Comparison of ENCODE assay signal across 20 mouse cellular contexts in genomic region chr3:53301866-53302265, GRCm38 (mm10).
A peak's percentile ranks its signal among the peaks of the same experiment; 100 is the strongest.
DNase-seq lines count a peak whose midpoint lies in the region; ATAC-seq and TF ChIP-seq lines count a peak whose summit lies in the region.
"Had no signal": no experiment of that assay in that cellular context is flagged by ENCODE, and none has a peak within 500 bp of the region (broad histone marks: within the 10 kb centered on the region; RNA-seq: fewer than 3 reads in every experiment).

No protein-coding gene starts in this region.

- no peak for TF ChIP-seq EP300 in stomach, postnatal 0 days (optimal IDR thresholded peaks at IDR 0.05)

- no peak overlapping the region for H3K9ac ChIP-seq in stomach, postnatal 0 days (ENCODE audit: low read length)
- H3K9ac ChIP-seq: embryonic facial prominence, embryonic 12.5 days; heart, embryonic 13.5 days had no signal

- H3K36me3 ChIP-seq in testis, adult 2 months (ENCODE audit: control insufficient read depth, insufficient read depth, low read length), result no peaks in the 10 kb centered on the region
- H3K36me3 ChIP-seq in stomach, postnatal 0 days (ENCODE audit: control insufficient read depth, insufficient read depth, low read length), result no peaks in the 10 kb centered on the region
- H3K36me3 ChIP-seq: embryonic facial prominence, embryonic 12.5 days; heart, embryonic 13.5 days had no signal

- H3K4me3 ChIP-seq in gastrocnemius, adult 2 months, result peak overlapping the region; percentile 55
- peak overlapping the region; percentile 40 for H3K4me3 ChIP-seq in testis, adult 2 months (ENCODE audit: control insufficient read depth, low read depth, low read length)
- no peak overlapping the region for H3K4me3 ChIP-seq in stomach, postnatal 0 days (ENCODE audit: low read depth, low read length)
- H3K4me3 ChIP-seq: embryonic facial prominence, embryonic 12.5 days; heart, adult 2 months; heart, embryonic 13.5 days had no signal

- no peaks in the 10 kb centered on the region for H3K27me3 ChIP-seq in testis, adult 2 months (ENCODE audit: control insufficient read depth, insufficient read depth, low read length)
- H3K27me3 ChIP-seq in stomach, postnatal 0 days (ENCODE audit: control insufficient read depth, insufficient read depth, low read length), result no peaks in the 10 kb centered on the region
- H3K27me3 ChIP-seq: CH12.LX; embryonic facial prominence, embryonic 12.5 days; heart, embryonic 13.5 days; Patski had no signal

- WGBS in stomach, postnatal 0 days, result 38% methylated on average over 5 of the region's 5 CpGs

- no peak for ATAC-seq in stomach, postnatal 0 days (ENCODE audit: low FRiP score, low TSS enrichment)
- ATAC-seq: activated CD4-positive, CD25-positive, alpha-beta regulatory T cell, adult 4 months; forebrain, embryonic 16.5 days; hindbrain, embryonic 16.5 days; Patski had no signal

- TF ChIP-seq CTCF in gastrocnemius, adult 2 months (IDR thresholded peaks at IDR 0.05), result no peak
- TF ChIP-seq CTCF in testis, adult 2 months (IDR thresholded peaks at IDR 0.05; ENCODE audit: control insufficient read depth, insufficient read depth, insufficient replicate concordance, low read depth, low read length), result no peak
- no peak for TF ChIP-seq CTCF in stomach, postnatal 0 days (IDR thresholded peaks at IDR 0.05; ENCODE audit: low read depth)

- intact Hi-C loops in gastrocnemius, adult 2 months (cut with DNase I), result no loop called here

- no peak for TF ChIP-seq POLR2A in testis, adult 2 months (IDR thresholded peaks at IDR 0.05; ENCODE audit: control insufficient read depth, low read depth, low read length)

- peak overlapping the region; percentile 6; the same call in 1 of the 2 replicates for H3K4me2 ChIP-seq in stomach, postnatal 0 days (replicated peaks; ENCODE audit: low read depth)
- H3K4me2 ChIP-seq: embryonic facial prominence, embryonic 12.5 days; heart, embryonic 13.5 days had no signal

- peak; percentile 29 to 43 for DNase-seq in cerebellum, postnatal 10 days
- no peak for DNase-seq in cerebellum, adult 11-12 months
- no peak for DNase-seq in gastrocnemius, adult 2 months
- DNase-seq in gastrocnemius, postnatal 25 days, result no peak
- DNase-seq in testis, postnatal 10 days (ENCODE audit: low spot score), result no peak
- no peak for DNase-seq in stomach, postnatal 0 days (ENCODE audit: low spot score)
- DNase-seq in layer of hippocampus, adult 8-10 months (ENCODE audit: low spot score in 2 of 2), result no peak
- DNase-seq: adrenal gland, postnatal 14 days; heart, postnatal 36 days; kidney, adult 11 months; kidney, adult 9 months had no signal

- peaks cover 7% of the 10 kb centered on the region for H3K4me1 ChIP-seq in testis, adult 2 months (ENCODE audit: control insufficient read depth, insufficient read depth, low read length)
- H3K4me1 ChIP-seq in stomach, postnatal 0 days (replicated peaks; ENCODE audit: control insufficient read depth, insufficient read depth), result no peaks in the 10 kb centered on the region
- H3K4me1 ChIP-seq: embryonic facial prominence, embryonic 12.5 days; heart, embryonic 13.5 days had no signal

- H3K9me3 ChIP-seq in stomach, postnatal 0 days (ENCODE audit: control insufficient read depth, low read length), result no peaks in the 10 kb centered on the region
- H3K9me3 ChIP-seq: embryonic facial prominence, embryonic 12.5 days had no signal

- 0 out of 2 replicates have a peak overlapping the region, but pooled peaks have one; percentile 12 for H3K27ac ChIP-seq in gastrocnemius, adult 2 months
- no peak overlapping the region for H3K27ac ChIP-seq in testis, adult 2 months (ENCODE audit: control insufficient read depth, insufficient read depth, low read depth, low read length)
- H3K27ac ChIP-seq in stomach, postnatal 0 days (replicated peaks), result no peak overlapping the region
- H3K27ac ChIP-seq: embryonic facial prominence, embryonic 12.5 days; heart, adult 2 months; heart, embryonic 13.5 days had no signal

Comparison
In these comparisons a context has a peak if more than half of its experiments do, and no peak if none do; other contexts are left out.
1. DNase-seq: peak in cerebellum, postnatal 10 days (2 of 2); none in cerebellum, adult 11-12 months (single experiment), gastrocnemius, adult 2 months (single experiment), gastrocnemius, postnatal 25 days (single experiment), testis, postnatal 10 days (single experiment), stomach, postnatal 0 days (single experiment) and layer of hippocampus, adult 8-10 months (0 of 2).